Mouse (Mus musculus) hindbrain, postnatal 0 days (tissue): ENCODE data around the gene Smco3. TPM values are rescaled to one million over a fixed set of nuclear protein-coding genes. Genes with fewer than 3 reads are reported as not detected.
"Not testable (repeated sequence)": the region's sequence is repeated elsewhere in the genome, so short reads cannot be mapped to it uniquely, and the experiment has no call there.

Experiments used
- ATAC-seq: fragments of 200-750 bp; cut with Nextera tagmentation; 2 replicates; pipeline ENCODE4 v1.8.0; 2017; ENCODE audit warnings: mild to moderate bottlenecking, moderate TSS enrichment, moderate library complexity
- DNase-seq: peaks from one replicate; pipeline ENCODE4 v3.0.0-alpha.2; 2015; ENCODE audit warnings: low spot score
- H3K27ac ChIP-seq: fragments of 300-500 bp; sonication (generic); 2 replicates; pipeline ENCODE4 v1.5.1; 2014; ENCODE audit warnings: mild to moderate bottlenecking
- H3K27me3 ChIP-seq: fragments of 300-500 bp; sonication (generic); 2 replicates; pipeline ENCODE4 v1.6.1; 2014; ENCODE audit warnings: low read length, mixed read lengths; ENCODE audit not compliant: insufficient read depth
- H3K36me3 ChIP-seq: fragments of 300-500 bp; sonication (generic); 2 replicates; pipeline ENCODE4 v1.6.1; 2014; ENCODE audit warnings: low read length, mixed read lengths; ENCODE audit not compliant: insufficient read depth
- H3K4me1 ChIP-seq: fragments of 300-500 bp; sonication (generic); 2 replicates; pipeline ENCODE4 v1.6.1; 2014; ENCODE audit warnings: antibody characterized with exemption, low read length, mixed read lengths; ENCODE audit not compliant: insufficient read depth
- H3K4me2 ChIP-seq: fragments of 300-500 bp; sonication (generic); 2 replicates; pipeline ENCODE4 v1.6.1; 2014; ENCODE audit warnings: low read depth, mild to moderate bottlenecking, low read length, moderate library complexity, mixed read lengths
- H3K4me3 ChIP-seq: fragments of 300-500 bp; sonication (generic); 2 replicates; pipeline ENCODE4 v1.5.1; 2014; ENCODE audit warnings: low read length
- H3K9ac ChIP-seq: fragments of 300-500 bp; sonication (generic); replicated peaks from 2 replicates; pipeline ENCODE4 v1.6.1; 2014; ENCODE audit warnings: mild to moderate bottlenecking, low read length, moderate library complexity, mixed read lengths
- H3K9me3 ChIP-seq: fragments of 300-500 bp; sonication (generic); 2 replicates; pipeline ENCODE4 v1.6.1; 2016; ENCODE audit warnings: low read length, mixed read lengths
- CTCF ChIP-seq: IDR thresholded peaks from 2 replicates; pipeline ENCODE4 v1.5.1; 2016; ENCODE audit warnings: antibody characterized with exemption, control low read depth, low read depth
- WGBS: fragments of 180-500 bp; shearing (Covaris S2); extraction: QIAGEN DNeasy Blood & Tissue Kit; methylation state at CpG from one replicate; pipeline ENCODE4 v1.1.7; 2014; 5-methylcytosine and 5-hydroxymethylcytosine counted together
- polyA plus RNA-seq: library from polyadenylated mRNA; unstranded; fragments of >200 nt; fragmentation: Nextera tagmentation; extraction: Ambion mirVana; gene quantifications from 2 replicates; pipeline ENCODE4 v1.2.1, GENCODE M21; 2015
- total RNA-seq: library from RNA; depleted of rRNA; stranded (reverse); fragments of >200 nt; gene quantifications from 2 replicates; pipeline ENCODE4 v1.2.3, GENCODE M21; 2014

Smco3 gene
- total and polyA plus RNA-seq, 2 experiments from 2014 or later = 0.56 to 1.8 TPM

- Histone ChIP-seq H3K27ac (peak within 1 kb of the TSS; percentile 99), H3K9ac (peak within 1 kb of the TSS; percentile 83), H3K36me3 (no peaks in the 10 kb centered on the region), H3K4me2 (peak within 1 kb of the TSS; percentile 84), H3K4me1 (peaks cover 3% of the 10 kb centered on the region; the same call in 1 of the 2 replicates), H3K9me3 (no peaks in the 10 kb centered on the region), H3K4me3 (peak within 1 kb of the TSS; percentile 82), H3K27me3 (no peaks in the 10 kb centered on the region)
- peak; percentile 73 for ATAC-seq
- peak; percentile 94 for DNase-seq
- TF ChIP-seq CTCF = no peak
- WGBS = under 1% methylated on average over 50 of the region's 50 CpGs
These were observed 31.3 kb downstream of the Smco3 start, which contains the start of gene Hist4h4 for GRCm38 (mm10) chr6:136803739-136804633. Hist4h4 (minus strand) TSS chr6:136804415.

- 23% methylated on average over 12 of the region's 12 CpGs for WGBS
- Histone ChIP-seq H3K27ac (peak overlapping the region; percentile 99), H3K4me2 (peak overlapping the region; percentile 84), H3K9me3 (no peaks in the 10 kb centered on the region), H3K4me1 (no peaks in the 10 kb centered on the region), H3K4me3 (peak overlapping the region; percentile 82), H3K27me3 (no peaks in the 10 kb centered on the region), H3K36me3 (no peaks in the 10 kb centered on the region), H3K9ac (peak overlapping the region; percentile 83)
- ATAC-seq = peak; percentile 1; the same call in 1 of the 2 replicates
- TF ChIP-seq CTCF = no peak
- no peak for DNase-seq
These were observed 32.0 kb downstream of the Smco3 start for GRCm38 (mm10) chr6:136803093-136803738.

- 83% methylated on average over 6 of the region's 6 CpGs for WGBS
- no peak for ATAC-seq
- no peak for TF ChIP-seq CTCF
These were observed 34.0 kb downstream of the Smco3 start for GRCm38 (mm10) chr6:136801274-136801673.

GRCm38 (mm10) chr6:136800710-136801109 lies 34.5 kb downstream of the Smco3 start:
- no peak overlapping the region for H3K27ac ChIP-seq
- no peaks in the 10 kb centered on the region for H3K9me3 ChIP-seq
- no peak overlapping the region for H3K9ac ChIP-seq
- no peak overlapping the region for H3K4me3 ChIP-seq
- no peak for ATAC-seq
- no peak for TF ChIP-seq CTCF
- WGBS = 91% methylated on average over 8 of the region's 8 CpGs
- no peak for DNase-seq
- no peak overlapping the region for H3K4me2 ChIP-seq
- no peaks in the 10 kb centered on the region for H3K27me3 ChIP-seq
- no peaks in the 10 kb centered on the region for H3K36me3 ChIP-seq
- no peaks in the 10 kb centered on the region for H3K4me1 ChIP-seq

More at GRCm38 (mm10) chr6:136801274-136801673, 34.0 kb downstream of the Smco3 start:
- H3K27me3 ChIP-seq = no peaks in the 10 kb centered on the region
- no peak overlapping the region for H3K27ac ChIP-seq
- H3K9ac ChIP-seq = no peak overlapping the region
- no peak overlapping the region for H3K4me2 ChIP-seq
- H3K9me3 ChIP-seq = no peaks in the 10 kb centered on the region
- no peaks in the 10 kb centered on the region for H3K36me3 ChIP-seq
- no peak for DNase-seq
- no peaks in the 10 kb centered on the region for H3K4me1 ChIP-seq
- H3K4me3 ChIP-seq = no peak overlapping the region

- not testable (repeated sequence) for H3K9ac ChIP-seq, H3K27me3 ChIP-seq, H3K4me2 ChIP-seq, DNase-seq, H3K36me3 ChIP-seq, H3K4me1 ChIP-seq, H3K27ac ChIP-seq, H3K9me3 ChIP-seq, ATAC-seq, H3K4me3 ChIP-seq
- WGBS = 91% methylated on average over 3 of the region's 3 CpGs
These were observed 37.2 kb downstream of the Smco3 start for GRCm38 (mm10) chr6:136797874-136798693.

GRCm38 (mm10) chr6:136795850-136796249 lies 39.4 kb downstream of the Smco3 start:
- Histone ChIP-seq H3K27ac (no peak overlapping the region), H3K4me1 (peaks cover 6% of the 10 kb centered on the region), H3K9me3 (no peaks in the 10 kb centered on the region), H3K9ac (no peak overlapping the region), H3K4me2 (no peak overlapping the region), H3K36me3 (no peaks in the 10 kb centered on the region), H3K4me3 (no peak overlapping the region), H3K27me3 (no peaks in the 10 kb centered on the region)
- TF ChIP-seq CTCF = no peak
- ATAC-seq (no peak; the same call in 1 of the 2 replicates), DNase-seq (no peak)
- 53% methylated on average over 6 of the region's 6 CpGs for WGBS
